Mouse (Mus musculus) CH12.LX (cell line): Measurements from ENCODE around the gene Gm37240.

Experiments used
- CTCF ChIP-seq, 2 experiments: IDR thresholded peaks in 1 of 2; conservative IDR thresholded peaks in 1 of 2; 2 replicates each; pipeline ENCODE4 v1.5.1; 2011 to 2012; ENCODE audit warnings: low read depth in 2 of 2, low read length in 2 of 2, improper control_type of control experiment in 1 of 2, inconsistent platforms in 1 of 2, mild to moderate bottlenecking in 1 of 2, moderate library complexity in 1 of 2
- IRF4 ChIP-seq: IDR thresholded peaks from 2 replicates; pipeline ENCODE4 v1.6.1; 2014; ENCODE audit warnings: low read depth, mild to moderate bottlenecking, inconsistent platforms, low read length, improper control_type of control experiment
- MAX ChIP-seq: IDR thresholded peaks from 2 replicates; pipeline ENCODE4 v1.6.1; 2011; ENCODE audit warnings: low read length, improper control_type of control experiment
- NRF1 ChIP-seq: IDR thresholded peaks from 2 replicates; pipeline ENCODE4 v1.6.1; 2014; ENCODE audit warnings: low read depth, mild to moderate bottlenecking, inconsistent platforms, low read length, improper control_type of control experiment, moderate library complexity

GRCm38 (mm10) chr3:84808906-84809305 is 1078.4 kb downstream of the Gm37240 start:
- no peak for TF ChIP-seq IRF4
- TF ChIP-seq NRF1: no peak
- TF ChIP-seq CTCF (conservative IDR thresholded peaks at IDR 0.05 in 1 of 2, IDR thresholded peaks at IDR 0.05 in 1 of 2; ENCODE audit: low read depth in 2 of 2, low read length in 2 of 2): no peak
- no peak for TF ChIP-seq MAX
